Mouse (Mus musculus): ENCODE measurements around the gene Fam131b. TPM values are rescaled to one million over a fixed set of nuclear protein-coding genes. Genes with fewer than 3 reads are reported as not detected.

Gene Fam131b
- polyA plus RNA-seq (2012; rRNA removed) = 0.06 and 0.08 TPM in 2 replicates

GRCm38 (mm10) chr6:42324482-42325267, at the start of gene Fam131b:
Gene Fam131b, minus strand, starts transcription at chr6:42324643.

GRCm38 (mm10) chr6:42372816-42373547, 48.5 kb upstream of the Fam131b start, which contains the start of gene Epha1:
Gene Epha1, minus strand, starts transcription at chr6:42373268.

DNA sequence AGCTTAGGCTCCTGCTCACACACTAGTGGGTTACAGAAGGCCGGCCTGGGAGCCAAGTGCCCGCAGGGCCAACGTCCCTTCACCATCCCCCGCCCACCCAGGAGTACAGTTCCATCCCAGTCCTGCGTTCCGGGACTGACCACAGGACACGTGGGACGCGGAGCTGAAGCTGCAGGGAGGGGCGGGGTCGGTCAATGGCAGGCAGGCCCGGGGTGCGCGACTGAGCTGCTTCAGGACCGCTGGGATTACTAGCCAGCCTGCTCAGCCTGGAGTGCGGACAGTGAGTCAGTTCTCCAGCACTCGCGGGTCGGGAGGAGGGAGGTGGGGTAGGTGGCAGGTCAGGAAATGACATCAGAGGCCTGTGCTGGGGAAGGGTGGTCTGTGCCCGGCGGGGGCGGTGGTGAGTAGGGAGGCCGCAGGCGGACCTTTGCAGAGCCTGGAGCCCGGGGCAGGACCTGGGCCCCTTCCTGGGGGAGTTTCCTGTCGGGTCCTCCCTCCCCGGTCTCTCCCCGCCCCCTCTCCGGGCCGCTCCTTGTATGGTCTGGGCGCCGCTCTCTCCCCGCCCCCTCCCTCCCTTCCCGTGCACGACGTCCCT, 25.1 kb upstream of the Fam131b start, which contains the start of gene Zyx:
Gene Zyx, plus strand, starts transcription at position 205 of the 595 bp plus-strand sequence.

DNA sequence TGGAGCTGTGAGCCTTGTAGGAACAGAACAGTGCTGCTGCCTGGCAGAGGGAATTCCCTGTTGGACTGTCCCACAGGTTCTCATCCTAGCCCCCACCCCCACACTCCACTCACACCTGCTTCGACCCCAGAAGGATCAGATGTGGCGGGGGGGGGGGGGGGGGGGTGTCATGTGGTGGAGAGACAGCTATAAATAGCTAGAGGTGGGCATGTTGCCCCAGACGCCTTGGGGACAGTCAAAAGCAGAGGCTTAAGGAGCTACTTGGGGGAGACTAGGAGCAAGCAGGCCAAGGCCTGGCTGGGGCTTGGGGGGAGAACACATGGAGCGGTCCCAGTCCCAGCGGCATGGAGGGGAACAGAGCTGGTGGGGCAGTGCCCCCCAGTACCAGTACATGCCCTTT, 38.0 kb downstream of the Fam131b start, which contains the start of gene Clcn1:
Gene Clcn1, plus strand, starts transcription at position 238 of the 400 bp plus-strand sequence.

Other genes with a start within 250 kb of the Fam131b start
- gene Tas2r139, start 183.7 kb downstream of the Fam131b start, polyA plus RNA-seq (2012; rRNA removed) = not detected in 2 replicates
- not detected in 2 replicates for gene Tas2r144, start 109.3 kb downstream of the Fam131b start, polyA plus RNA-seq (2012; rRNA removed)
- gene Gstk1, start 78.7 kb downstream of the Fam131b start, polyA plus RNA-seq (2012; rRNA removed) = 4.6 and 5.2 TPM in 2 replicates
- 0.05 TPM in 1 of 2 replicates, not detected in the other for gene Tmem139, start 62.7 kb downstream of the Fam131b start, polyA plus RNA-seq (2012; rRNA removed)
- gene Casp2, start 59.7 kb downstream of the Fam131b start, polyA plus RNA-seq (2012; rRNA removed) = 26.3 and 29.7 TPM in 2 replicates
- gene Clcn1, start 38.0 kb downstream of the Fam131b start, polyA plus RNA-seq (2012; rRNA removed) = 0.20 and 0.26 TPM in 2 replicates
- gene Zyx, start 25.0 kb upstream of the Fam131b start, polyA plus RNA-seq (2012; rRNA removed) = 22.2 and 28.6 TPM in 2 replicates
- 3.7 and 4.0 TPM in 2 replicates for gene Epha1, start 48.6 kb upstream of the Fam131b start, polyA plus RNA-seq (2012; rRNA removed)
- not detected in 2 replicates for gene Tas2r143, start 75.6 kb upstream of the Fam131b start, polyA plus RNA-seq (2012; rRNA removed)
- not detected in 2 replicates for gene Tas2r135, start 80.8 kb upstream of the Fam131b start, polyA plus RNA-seq (2012; rRNA removed)
- not detected in 2 replicates for gene Tas2r126, start 109.9 kb upstream of the Fam131b start, polyA plus RNA-seq (2012; rRNA removed)
- gene Olfr458, start 140.6 kb upstream of the Fam131b start, polyA plus RNA-seq (2012; rRNA removed) = not detected in 2 replicates
- gene Olfr457, start 151.7 kb upstream of the Fam131b start, polyA plus RNA-seq (2012; rRNA removed) = not detected in 2 replicates
- gene Olfr456, start 162.6 kb upstream of the Fam131b start, polyA plus RNA-seq (2012; rRNA removed) = not detected in 2 replicates
- gene Olfr455, start 222.9 kb upstream of the Fam131b start, polyA plus RNA-seq (2012; rRNA removed) = not detected in 2 replicates

Measured in liver, embryonic 14 days (tissue).